Mouse (Mus musculus): ENCODE data around the gene Cd99l2.

Gene Cd99l2

DNA sequence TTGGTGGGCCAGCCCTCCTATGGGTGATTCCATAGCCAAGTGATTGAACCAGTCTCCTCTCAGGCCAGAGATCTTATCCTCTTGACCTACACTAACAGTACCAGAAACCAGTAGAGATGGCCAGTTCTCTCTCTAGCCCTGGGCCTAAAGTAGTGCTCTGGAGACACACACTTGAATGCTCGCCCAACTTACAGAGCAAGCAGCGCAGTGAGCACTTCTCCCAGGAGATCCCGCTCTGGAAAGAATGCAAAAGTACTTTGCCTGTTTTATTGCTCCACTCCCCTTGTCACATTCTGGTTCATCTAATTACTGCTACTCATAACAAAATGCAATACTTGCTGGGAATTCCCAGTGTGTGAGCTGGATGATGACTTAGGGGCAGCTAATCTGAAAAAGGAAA lies 25.2 kb downstream of the Cd99l2 start:
- DNase-seq (ENCODE audit: low spot score), result no peak

DNA sequence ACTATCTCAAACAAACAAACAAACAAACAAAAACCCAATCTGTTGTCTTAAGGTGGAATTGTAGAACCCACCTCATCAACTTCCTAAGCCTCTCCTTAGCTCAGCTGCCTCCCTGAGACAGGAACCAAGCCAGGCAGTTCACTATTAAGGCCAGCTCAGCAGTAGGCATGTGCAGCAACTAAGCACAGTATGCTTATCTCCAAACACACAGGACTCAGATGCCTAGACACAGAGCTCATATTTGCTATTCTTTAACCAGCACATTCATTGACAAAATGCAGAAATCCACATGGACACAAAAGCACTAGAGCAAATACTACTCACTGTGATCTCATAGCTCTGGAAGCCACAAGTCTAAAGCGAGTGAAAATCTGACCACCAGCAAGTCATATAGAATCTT lies 27.2 kb downstream of the Cd99l2 start:
- no peak for DNase-seq (ENCODE audit: low spot score)

DNA sequence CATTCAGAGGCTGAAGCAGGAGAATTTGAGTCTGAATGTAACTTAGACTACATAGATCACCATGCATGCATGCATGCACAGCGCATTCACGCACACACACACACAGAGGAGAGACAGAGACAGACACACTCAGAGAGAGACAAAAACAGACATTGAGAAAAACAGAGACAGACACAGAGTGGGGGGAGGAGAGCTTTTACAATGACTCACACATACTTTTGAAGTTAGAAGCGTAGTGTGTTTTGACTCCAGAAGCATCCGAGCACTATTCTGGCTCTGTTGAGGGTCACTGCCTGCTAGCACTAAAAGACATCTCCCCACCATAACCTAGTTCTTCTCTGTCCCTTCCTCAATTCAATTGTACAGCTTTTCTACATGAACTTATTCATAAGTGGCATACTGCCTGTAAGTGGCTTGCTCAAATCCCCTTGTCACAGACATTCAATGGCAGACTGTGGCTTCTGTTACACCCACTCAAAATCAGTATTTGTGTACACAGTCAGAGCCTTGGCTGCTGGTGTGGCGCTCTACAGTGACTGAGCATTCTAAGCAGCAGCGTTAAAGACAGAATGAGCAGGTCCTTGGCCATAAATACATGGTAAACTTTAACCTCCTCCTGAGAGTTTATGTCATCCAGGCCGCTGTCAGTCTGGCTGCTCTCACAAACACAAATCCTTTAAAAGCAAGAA lies 28.4 kb downstream of the Cd99l2 start:
- no peak for DNase-seq (ENCODE audit: low spot score)

DNA sequence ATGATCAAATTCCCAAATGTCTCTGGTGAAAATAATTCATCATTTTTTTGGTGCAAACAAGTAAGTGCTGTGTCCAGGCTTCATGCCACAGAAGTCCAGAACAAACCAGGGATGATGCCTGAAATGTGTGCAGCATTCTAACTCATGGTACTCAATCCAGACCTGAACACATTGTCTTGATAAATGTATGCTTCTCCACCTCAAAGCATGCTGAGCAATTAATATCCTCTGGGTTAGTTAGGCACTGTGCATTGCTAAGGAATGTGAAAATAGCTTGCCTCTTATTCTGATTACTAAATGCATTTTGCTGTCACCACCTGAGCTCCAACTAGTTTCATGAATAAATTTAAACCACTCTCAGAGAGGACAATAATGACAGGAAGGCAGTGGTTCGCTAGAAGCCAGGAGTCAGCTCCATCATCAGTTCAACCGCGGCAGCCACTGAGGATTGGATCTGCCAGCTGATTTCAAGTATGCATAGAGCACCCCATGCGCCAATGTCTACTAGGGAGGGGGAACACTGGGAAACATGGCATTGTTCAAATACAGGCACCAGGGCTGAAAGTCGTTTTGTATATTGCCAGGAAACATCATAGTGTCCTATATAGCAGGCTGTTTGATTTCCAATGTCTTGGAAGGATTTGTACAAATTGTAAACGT lies 36.4 kb downstream of the Cd99l2 start:
- DNase-seq (ENCODE audit: low spot score), result no peak

DNA sequence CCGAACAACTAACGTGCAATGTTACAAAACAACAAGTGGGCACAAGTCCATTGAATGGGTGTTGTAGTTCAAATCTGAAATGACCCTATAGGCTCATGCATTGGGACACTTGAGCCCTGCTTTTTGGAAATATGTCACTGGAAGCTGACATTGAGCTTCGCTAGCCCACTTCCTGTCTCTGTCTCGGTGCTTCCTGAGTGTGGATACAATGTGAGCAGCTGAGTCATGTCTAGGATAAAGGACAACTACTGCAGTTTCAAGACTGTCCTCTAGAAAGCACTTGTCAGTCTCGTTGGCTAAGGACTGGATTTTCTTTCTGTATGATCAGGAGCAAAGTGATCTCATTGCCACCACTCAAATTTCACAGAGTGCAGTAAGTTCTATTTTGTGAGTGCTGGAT lies 49.7 kb downstream of the Cd99l2 start:
- no peak for DNase-seq (ENCODE audit: low spot score)

DNA sequence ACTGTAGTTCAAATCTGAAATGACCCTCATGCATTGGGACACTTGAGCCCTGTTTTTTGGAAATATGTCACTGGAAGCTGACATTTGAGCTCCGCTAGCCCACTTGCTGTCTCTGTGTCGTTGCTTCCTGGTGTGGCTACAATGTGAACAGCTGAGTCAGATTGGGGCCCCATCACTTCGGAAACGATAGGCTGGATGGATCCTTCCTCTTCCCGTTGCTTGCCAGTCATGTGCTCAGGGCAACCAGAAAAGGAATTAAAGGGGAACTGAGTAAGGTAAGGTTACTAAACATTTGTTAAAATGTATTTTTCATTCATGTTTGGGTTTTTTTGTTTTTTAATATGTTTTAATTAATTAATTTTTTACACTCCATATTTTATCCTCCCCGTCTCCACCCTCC lies 53.2 kb downstream of the Cd99l2 start:
- DNase-seq (ENCODE audit: low spot score), result no peak

DNA sequence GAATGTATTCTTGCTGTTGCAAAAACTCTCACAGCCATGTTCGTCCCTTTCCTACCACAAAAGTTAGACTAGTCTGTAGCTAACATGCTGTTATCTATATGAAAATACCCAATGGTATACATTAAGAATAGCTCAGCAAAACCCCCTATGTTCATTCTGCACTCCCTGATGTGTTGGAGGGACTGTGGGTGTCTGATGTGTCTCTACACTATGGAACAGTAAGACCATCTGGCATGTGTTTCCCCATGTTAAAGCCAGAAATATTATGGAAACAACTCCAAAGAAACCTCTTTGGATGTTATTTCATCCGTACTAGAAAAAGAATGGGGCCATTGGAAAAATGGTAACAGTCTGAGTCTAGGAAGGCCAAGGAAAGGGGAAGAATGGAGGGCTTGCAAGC lies 57.1 kb downstream of the Cd99l2 start:
- no peak for DNase-seq (ENCODE audit: low spot score)

DNA sequence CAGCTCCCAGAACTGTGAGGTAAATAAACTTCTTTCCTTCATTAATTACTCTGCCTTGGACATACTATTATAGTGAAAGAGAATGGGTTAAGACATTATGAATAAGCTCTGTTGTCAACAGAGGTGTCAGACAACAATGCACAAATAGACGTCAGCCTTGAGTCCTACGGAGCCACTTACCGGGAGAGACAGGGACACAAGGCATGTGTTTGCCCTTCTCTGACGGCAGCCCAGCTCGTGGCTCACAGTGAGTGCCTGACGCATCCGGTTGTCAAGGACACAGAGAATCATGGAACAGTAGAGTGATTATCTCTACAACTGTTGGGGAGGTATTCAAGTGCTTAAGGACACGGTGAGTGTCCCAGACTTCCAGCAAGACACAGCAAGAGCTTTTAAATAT lies 57.8 kb downstream of the Cd99l2 start:
- no peak for DNase-seq (ENCODE audit: low spot score)

DNA sequence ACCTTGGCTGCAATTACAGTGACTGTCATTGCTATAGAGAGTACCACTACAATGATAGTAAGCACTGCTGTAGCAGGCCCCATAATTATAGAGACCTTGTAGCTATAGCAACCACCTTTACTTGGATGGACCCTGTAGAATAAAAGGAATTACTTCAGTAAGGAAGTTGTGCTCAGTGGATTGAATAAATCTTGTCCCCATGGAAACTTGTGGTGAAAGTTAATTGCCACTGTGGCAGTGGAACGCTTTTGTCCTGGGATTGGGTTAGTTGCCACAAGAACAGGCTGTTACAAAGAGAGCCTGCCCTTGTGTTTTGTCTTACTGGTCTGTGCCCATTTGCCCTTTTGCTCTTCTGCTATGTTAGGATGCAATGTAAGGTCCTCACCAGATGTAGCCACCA lies 58.2 kb downstream of the Cd99l2 start:
- no peak for DNase-seq (ENCODE audit: low spot score)

DNA sequence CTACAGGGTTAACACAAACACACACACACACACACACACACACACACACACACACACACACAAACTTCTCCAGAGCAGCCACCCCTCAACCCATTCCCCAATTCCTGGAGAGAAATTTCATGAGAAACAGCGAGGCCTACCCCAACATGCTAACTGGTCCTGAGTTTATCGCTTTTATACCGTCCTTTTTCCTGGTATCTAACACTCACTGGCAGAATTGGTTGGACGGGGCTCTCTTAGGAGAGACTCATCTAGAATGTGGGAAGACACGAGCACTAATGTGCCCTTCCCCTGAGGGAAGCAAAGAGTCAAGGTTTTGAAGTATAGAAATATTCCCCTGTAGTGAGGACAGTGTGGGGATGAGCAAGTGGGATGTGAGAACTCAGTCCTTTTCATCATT lies 61.7 kb downstream of the Cd99l2 start:
- no peak for DNase-seq (ENCODE audit: low spot score)

DNA sequence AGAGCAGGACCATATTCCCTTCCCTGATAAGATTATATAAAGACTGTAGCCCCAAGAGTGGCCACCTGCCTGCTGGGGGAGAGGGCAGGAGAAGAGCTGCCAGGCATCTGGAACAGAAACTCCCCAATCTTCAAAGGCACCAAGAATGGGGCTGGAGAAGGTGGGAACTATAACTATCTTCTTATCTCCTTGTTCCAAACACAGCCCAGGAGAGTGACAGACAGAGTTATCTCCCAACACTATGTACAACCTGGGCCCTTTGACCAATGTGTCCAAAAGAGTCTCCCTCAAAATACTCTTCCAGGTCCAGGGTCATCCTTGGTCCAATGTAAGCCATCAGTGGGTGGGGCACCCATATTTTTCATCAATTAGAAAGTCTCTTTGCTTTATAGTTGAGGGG lies 65.2 kb downstream of the Cd99l2 start:
- no peak for DNase-seq (ENCODE audit: low spot score)

DNA sequence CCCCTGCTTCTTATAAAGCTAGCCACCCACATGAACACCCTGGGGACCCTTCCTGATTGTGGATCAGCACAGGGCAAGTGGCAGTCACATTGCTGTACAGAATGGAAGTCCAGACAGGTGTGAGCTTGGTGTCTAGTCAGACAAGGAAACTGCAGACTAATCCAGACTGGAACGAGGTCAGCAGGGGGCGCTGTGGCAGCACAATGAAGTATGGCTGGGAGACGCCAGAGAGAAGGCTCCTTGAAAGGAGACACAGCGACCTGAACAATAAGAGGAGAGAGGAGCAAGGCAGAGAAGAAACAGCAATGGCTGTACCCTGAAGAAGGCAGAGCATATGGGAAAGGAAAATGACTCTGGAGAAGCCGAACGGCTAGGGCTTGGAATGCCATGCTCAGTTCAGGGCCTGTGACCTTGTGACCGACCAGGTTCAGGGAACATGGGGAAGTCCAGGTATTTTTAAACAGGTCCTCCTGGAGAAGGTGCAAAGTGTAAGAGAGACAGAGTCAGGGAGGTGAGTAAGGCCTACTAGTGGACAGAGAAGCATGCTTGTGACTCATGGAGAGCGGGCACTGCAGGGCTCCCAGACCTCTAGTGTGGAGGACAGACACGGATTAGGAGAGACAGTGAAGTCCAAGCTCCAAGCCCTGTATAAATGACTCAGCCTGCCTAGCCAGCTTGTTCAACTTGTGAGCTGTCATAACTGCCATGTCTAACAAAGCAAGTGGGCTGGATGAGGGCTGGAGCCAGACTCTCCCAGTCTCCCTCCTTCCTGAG lies 66.7 kb downstream of the Cd99l2 start:
- peak; percentile 47 for DNase-seq (ENCODE audit: low spot score)

DNA sequence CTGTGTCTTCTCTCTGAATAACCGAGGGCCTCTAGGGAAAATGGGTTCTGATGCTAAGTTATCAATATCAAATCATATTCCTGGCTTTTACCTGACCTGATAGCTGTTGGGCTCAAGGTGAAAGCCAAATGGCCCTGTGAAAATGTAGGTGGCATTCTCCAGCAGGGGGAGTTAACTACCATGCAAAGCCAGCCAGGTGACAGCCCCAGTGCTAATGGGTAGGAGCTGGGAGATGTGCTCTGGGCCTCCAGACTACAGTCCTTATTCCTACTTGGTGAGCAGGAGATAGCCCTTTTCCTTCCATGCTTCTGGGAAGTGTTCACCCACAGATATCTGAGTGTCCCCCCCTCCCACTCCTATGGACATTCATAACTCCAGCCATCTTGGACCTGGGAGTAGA lies 67.8 kb downstream of the Cd99l2 start:
- DNase-seq (ENCODE audit: low spot score), result no peak

DNA sequence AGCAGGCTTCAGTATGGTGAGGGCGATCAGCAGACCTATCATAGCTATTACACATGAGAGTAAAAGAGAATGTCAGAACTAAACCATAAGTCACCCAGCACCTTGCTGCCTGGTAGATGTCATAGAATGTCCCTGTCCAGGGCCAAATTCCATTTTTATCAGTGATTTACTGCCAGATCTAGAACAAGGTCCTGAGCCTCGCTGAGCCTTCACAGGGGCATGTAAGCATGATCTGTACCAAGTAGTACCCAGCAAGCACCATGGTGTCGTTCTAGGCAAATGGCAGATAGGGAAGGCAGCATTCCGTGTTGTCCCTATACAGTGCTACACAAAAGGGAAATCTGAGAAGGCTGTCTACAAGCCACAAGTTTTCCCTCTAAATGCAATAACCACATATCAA lies 79.0 kb downstream of the Cd99l2 start:
- DNase-seq (ENCODE audit: low spot score), result no peak

DNA sequence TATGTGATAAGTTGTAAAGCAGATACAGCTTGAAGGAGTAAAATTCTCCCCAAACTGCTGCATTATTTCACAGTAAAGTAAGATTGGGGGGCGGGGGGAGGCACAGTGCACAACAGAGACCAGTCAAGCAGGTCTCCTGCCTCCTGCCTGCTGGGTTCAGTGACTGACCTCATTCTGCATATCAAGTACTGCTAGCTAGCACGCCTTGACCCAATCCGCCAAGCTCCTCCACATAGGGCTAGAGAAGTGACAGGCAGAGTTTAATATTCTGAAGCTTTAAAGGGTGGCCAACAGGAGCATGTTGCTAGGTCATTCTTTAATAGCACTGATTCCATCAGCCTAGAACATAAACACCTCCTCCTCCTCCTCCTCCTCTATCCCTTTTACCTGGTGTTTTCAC lies 79.9 kb downstream of the Cd99l2 start:
- DNase-seq (ENCODE audit: low spot score), result no peak

DNA sequence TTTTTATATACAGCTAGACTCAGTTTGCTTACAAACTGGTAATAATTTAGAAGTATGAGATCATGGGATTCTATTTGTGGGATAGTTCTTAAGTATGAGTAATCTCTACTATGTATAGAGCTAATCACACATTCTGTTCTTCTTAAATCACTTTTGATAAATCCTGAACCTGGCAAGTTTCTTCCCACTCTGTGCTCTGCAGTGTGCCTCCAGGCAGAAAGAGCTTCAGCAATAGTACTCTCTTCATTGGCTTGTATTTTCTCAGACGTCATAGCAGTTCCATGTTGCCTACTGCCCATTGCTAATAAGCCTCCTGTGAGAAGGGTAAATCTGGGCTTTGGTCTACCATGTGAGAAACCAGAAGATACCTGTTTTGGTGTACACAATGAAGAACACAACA lies 84.3 kb downstream of the Cd99l2 start:
- no peak for DNase-seq (ENCODE audit: low spot score)

DNA sequence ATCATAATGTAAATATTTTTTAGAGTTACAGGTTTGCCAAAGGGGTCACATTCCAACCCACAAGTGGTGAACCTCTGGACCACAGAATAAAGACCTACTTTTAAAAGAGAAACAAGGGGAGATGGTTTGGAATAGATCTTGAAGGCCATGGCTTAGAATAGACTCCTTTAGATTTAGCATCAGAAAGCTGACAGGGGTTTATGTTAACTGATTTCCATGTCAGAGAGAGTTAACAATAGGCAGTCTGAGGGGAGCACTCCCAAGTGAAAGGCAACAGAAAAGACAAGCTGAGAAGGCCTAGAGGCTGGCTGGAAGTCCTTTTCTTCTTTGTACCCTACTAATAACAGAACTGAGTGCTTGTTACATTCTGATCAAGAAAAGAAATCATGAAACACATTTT lies 86.4 kb downstream of the Cd99l2 start:
- DNase-seq (ENCODE audit: low spot score), result no peak

DNA sequence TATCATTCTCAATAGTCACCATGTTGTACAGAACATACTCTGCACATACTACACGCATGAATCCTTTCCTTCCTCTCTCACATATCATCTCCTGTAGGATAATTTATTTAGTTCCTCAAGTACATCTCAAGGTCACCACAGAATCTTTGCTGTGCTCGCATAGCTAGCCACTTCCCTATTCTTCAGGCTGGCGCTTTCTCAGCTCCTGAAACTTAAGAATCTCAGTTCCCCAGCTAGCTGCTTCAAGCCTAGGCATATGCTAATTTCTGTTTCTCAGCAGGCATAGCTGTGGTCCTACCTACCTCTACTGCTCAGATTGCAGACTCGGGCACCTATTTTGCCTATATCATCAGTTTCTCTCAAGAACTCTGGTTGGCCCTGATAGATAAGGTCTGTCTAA lies 96.3 kb downstream of the Cd99l2 start:
- DNase-seq (ENCODE audit: low spot score), result no peak

DNA sequence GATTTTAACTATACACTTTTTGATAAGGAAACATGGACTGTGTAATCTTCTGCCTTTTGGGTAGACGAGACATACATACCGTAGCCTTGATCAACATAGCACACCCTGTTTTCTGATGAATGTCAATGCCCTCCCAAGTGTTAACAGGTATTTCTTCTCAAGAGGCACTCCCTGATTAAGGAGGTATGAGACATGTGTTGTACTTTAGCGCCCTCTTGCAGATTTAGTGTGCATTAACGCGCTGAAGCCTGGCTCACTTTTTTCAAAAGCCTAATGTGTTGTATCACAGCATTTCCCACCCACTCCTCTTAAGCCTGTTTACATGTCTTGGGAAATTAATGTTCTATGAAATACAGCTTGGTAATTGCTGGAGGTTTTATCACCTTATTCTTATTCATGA lies 111.1 kb downstream of the Cd99l2 start:
- no peak for DNase-seq (ENCODE audit: low spot score)

DNA sequence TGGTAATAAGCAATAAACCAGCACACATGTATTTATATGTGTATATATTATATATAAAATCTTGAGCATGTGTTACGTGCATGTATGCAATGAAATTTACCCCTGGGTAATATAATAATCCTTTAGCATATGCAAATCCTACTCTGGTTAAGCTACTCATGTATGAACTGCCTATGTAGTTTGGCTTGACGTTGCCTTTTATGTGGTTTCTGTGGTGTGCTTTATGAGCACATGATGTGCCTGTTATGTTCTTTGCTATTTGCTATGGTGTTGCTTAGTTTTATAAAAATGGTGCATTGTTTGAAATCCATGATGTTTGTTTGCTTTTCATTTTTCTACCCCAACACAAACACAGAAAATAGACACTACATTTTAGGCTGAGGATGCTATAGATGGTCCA lies 114.2 kb downstream of the Cd99l2 start:
- DNase-seq (ENCODE audit: low spot score), result no peak

DNA sequence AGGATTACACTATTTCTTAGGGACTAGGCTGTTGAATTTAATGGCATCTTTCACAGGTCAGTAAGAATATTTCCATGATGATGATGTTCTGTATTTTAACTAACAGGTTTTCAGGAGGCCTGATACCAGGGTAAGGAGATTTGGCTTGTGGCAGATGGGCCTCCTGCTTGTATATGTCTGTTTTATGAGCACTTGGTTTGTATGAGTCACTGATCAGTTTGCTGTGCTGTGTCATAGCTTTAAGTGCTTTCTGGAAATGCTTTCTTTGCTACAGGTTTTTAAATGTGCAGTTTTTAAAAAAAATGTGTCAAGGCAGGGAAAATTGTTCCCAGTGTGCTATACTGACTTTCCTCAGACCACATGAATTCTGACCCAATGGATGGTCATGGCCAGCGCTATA lies 115.9 kb downstream of the Cd99l2 start:
- no peak for DNase-seq (ENCODE audit: low spot score)
